Mouse (Mus musculus) right cerebral cortex, postnatal 36 days (tissue): ENCODE data around the gene Gas7.
A peak's percentile ranks its signal among the peaks of the same experiment; 100 is the strongest.

Experiments
- DNase-seq, 2 experiments: peaks; one replicate each; pipeline ENCODE4 v3.0.0; 2022; ENCODE audit warnings: low spot score in 2 of 2, mixed read lengths in 1 of 2

Gene Gas7

GRCm38 (mm10) chr11:67533151-67533550 is 77.9 kb downstream of the Gas7 start:
- no peak for DNase-seq

- DNase-seq = no peak
Observed at GRCm38 (mm10) chr11:67535703-67536102, 80.5 kb downstream of the Gas7 start.

GRCm38 (mm10) chr11:67536413-67536812 is 81.2 kb downstream of the Gas7 start:
- DNase-seq = no peak

- no peak for DNase-seq
Observed at GRCm38 (mm10) chr11:67537353-67537752, 82.1 kb downstream of the Gas7 start.

GRCm38 (mm10) chr11:67538557-67538956 is 83.3 kb downstream of the Gas7 start:
- DNase-seq = no peak

- DNase-seq = no peak
Observed at GRCm38 (mm10) chr11:67544656-67545432, 89.6 kb downstream of the Gas7 start.

- DNase-seq = no peak
Observed at GRCm38 (mm10) chr11:67546582-67546981, 91.3 kb downstream of the Gas7 start.

GRCm38 (mm10) chr11:67549306-67549705 is 94.1 kb downstream of the Gas7 start:
- no peak for DNase-seq

- DNase-seq = no peak
Observed at GRCm38 (mm10) chr11:67549762-67550488, 94.7 kb downstream of the Gas7 start.

GRCm38 (mm10) chr11:67552400-67552799 is 97.2 kb downstream of the Gas7 start:
- peak in 1 of 2 experiments; percentile 42 for DNase-seq

- DNase-seq = peak in 1 of 2 experiments; percentile 43
Observed at GRCm38 (mm10) chr11:67554276-67554675, 99.0 kb downstream of the Gas7 start.

- no peak for DNase-seq
Observed at GRCm38 (mm10) chr11:67556360-67556759, 101.1 kb downstream of the Gas7 start.

GRCm38 (mm10) chr11:67558772-67559448 is 103.7 kb downstream of the Gas7 start:
- DNase-seq = no peak

GRCm38 (mm10) chr11:67559522-67559921 is 104.3 kb downstream of the Gas7 start:
- no peak for DNase-seq

GRCm38 (mm10) chr11:67561631-67562030 is 106.4 kb downstream of the Gas7 start:
- no peak for DNase-seq

- no peak for DNase-seq
Observed at GRCm38 (mm10) chr11:67563141-67563540, 107.9 kb downstream of the Gas7 start.

- no peak for DNase-seq
Observed at GRCm38 (mm10) chr11:67564003-67564637, 108.9 kb downstream of the Gas7 start.

GRCm38 (mm10) chr11:67565512-67565911 is 110.3 kb downstream of the Gas7 start:
- DNase-seq = no peak

GRCm38 (mm10) chr11:67566704-67567103 is 111.5 kb downstream of the Gas7 start:
- DNase-seq = no peak

- DNase-seq = no peak
Observed at GRCm38 (mm10) chr11:67567184-67567583, 111.9 kb downstream of the Gas7 start.

- DNase-seq = no peak
Observed at GRCm38 (mm10) chr11:67567991-67568390, 112.8 kb downstream of the Gas7 start.

GRCm38 (mm10) chr11:67568815-67569214 is 113.6 kb downstream of the Gas7 start:
- DNase-seq = no peak
